Mouse (Mus musculus) neural tube, embryonic 14.5 days (tissue): ENCODE data around the gene Rptor. TPM values are rescaled to one million over a fixed set of nuclear protein-coding genes. Genes with fewer than 3 reads are reported as not detected.

ENCODE experiments used
- ATAC-seq: fragments of 200-750 bp; cut with Nextera tagmentation; 2 replicates; pipeline ENCODE4 v1.8.0; 2017; ENCODE audit warnings: low read depth, mild to moderate bottlenecking, moderate TSS enrichment, moderate library complexity
- H3K27ac ChIP-seq: fragments of 300-500 bp; sonication (generic); 2 replicates; pipeline ENCODE4 v1.5.1; 2014; ENCODE audit warnings: low read depth, mild to moderate bottlenecking, control low read depth, low read length, moderate library complexity, mixed read lengths
- H3K27me3 ChIP-seq: fragments of 300-500 bp; sonication (generic); 2 replicates; pipeline ENCODE4 v1.6.1; 2014; ENCODE audit warnings: low read length; ENCODE audit not compliant: control insufficient read depth, insufficient read depth
- H3K36me3 ChIP-seq: fragments of 300-500 bp; sonication (generic); 2 replicates; pipeline ENCODE4 v1.6.1; 2014; ENCODE audit warnings: low read length, mixed read lengths; ENCODE audit not compliant: control insufficient read depth, insufficient read depth
- H3K4me1 ChIP-seq: fragments of 300-500 bp; sonication (generic); 2 replicates; pipeline ENCODE4 v1.6.1; 2014; ENCODE audit warnings: low read length; ENCODE audit not compliant: control insufficient read depth, insufficient read depth
- H3K4me2 ChIP-seq: fragments of 300-500 bp; sonication (generic); 2 replicates; pipeline ENCODE4 v1.6.1; 2014; ENCODE audit warnings: mild to moderate bottlenecking, low read depth, low read length, control low read depth
- H3K4me3 ChIP-seq: fragments of 300-500 bp; sonication (generic); 2 replicates; pipeline ENCODE4 v1.5.1; 2014; ENCODE audit warnings: low read depth, low read length, control low read depth, mixed read lengths
- H3K9ac ChIP-seq: fragments of 300-500 bp; sonication (generic); replicated peaks from 2 replicates; pipeline ENCODE4 v1.6.1; 2014; ENCODE audit warnings: low read depth, mild to moderate bottlenecking, control low read depth, low read length, mixed read lengths
- H3K9me3 ChIP-seq: fragments of 300-500 bp; sonication (generic); 2 replicates; pipeline ENCODE4 v1.6.1; 2016; ENCODE audit warnings: low read length; ENCODE audit not compliant: control insufficient read depth
- WGBS: fragments of 180-500 bp; shearing (Covaris S2); extraction: QIAGEN DNeasy Blood & Tissue Kit; methylation state at CpG from one replicate; pipeline ENCODE4 v1.1.7; 2014; 5-methylcytosine and 5-hydroxymethylcytosine counted together
- polyA plus RNA-seq: library from polyadenylated mRNA; unstranded; fragments of >200 nt; fragmentation: Nextera tagmentation; extraction: Ambion mirVana; gene quantifications from 2 replicates; pipeline ENCODE4 v1.2.1, GENCODE M21; 2014

Gene Rptor
- polyA plus RNA-seq, 1 experiment from 2014 or later, result 13.4 TPM

DNA sequence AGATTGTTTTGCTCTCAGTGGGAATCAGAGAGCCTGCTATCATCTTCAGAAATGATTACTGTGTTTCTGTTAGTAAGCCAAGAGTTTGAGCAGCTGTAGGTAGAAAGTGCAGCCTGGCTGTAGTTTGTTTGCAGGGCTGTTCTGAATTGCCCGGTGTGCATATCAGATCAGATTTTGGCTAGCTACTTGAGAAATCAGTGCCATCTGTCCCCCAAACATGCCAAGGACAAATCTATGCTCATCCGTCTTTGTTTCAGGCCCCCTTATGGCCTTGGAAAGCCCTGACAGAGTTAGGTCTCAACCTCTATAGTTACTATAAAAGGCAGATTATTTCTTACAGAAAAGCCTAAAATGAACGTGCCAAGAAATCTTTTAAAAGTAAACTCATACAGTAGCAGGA, 244.9 kb downstream of the Rptor start:
- Histone ChIP-seq H3K9me3 (no peaks in the 10 kb centered on the region), H3K27ac (no peak overlapping the region), H3K9ac (no peak overlapping the region), H3K4me1 (no peaks in the 10 kb centered on the region), H3K36me3 (peaks cover 8% of the 10 kb centered on the region; the same call in 1 of the 2 replicates), H3K27me3 (no peaks in the 10 kb centered on the region), H3K4me2 (no peak overlapping the region), H3K4me3 (no peak overlapping the region)
- 93% methylated on average over 3 of the region's 3 CpGs for WGBS
- no peak for ATAC-seq

DNA sequence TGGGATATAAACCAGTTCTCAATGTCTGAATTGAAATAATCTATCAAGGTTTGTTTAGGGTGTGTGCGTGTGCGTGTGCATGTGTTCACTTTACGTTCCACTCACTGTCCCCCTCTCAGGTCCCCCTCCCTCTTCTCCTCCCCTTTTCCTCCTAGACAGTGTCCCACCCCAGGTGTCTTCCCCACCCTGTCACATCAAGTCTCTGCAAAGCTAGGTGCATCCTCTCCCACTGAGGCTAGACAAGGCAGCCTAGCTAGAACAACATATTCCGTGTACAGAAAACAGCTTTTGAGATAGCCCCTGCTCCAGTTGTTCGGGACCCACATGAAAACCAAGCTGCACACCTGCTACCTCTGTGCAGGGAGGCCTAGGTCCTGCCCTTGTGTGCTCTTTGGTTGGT, 245.5 kb downstream of the Rptor start:
- WGBS, result 95% methylated on average over 5 of the region's 5 CpGs
- no peak for ATAC-seq
- Histone ChIP-seq H3K9me3 (no peaks in the 10 kb centered on the region), H3K4me3 (no peak overlapping the region), H3K27ac (no peak overlapping the region), H3K4me2 (no peak overlapping the region), H3K27me3 (no peaks in the 10 kb centered on the region), H3K36me3 (peaks cover 8% of the 10 kb centered on the region; the same call in 1 of the 2 replicates), H3K4me1 (no peaks in the 10 kb centered on the region), H3K9ac (no peak overlapping the region)

DNA sequence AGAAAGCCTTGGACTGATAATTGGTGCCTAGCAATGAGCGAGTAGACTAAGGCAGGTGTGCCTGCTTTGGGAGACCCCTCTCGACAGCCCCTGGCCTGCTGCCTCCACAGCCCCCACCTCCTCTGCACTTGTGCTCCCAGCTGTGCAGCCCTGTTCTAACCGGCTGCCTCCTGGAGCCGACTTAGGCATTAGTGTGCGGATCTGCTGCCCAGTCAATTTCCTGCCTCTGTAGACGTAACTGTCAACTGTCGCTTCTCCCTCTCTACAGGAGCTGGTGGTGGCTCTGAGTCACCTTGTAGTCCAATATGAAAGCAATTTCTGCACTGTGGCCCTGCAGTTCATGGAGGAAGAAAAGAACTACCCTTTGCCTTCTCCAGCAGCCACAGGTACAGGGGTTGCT, 253.3 kb downstream of the Rptor start:
- Histone ChIP-seq H3K27ac (no peak overlapping the region), H3K4me1 (no peaks in the 10 kb centered on the region)

DNA sequence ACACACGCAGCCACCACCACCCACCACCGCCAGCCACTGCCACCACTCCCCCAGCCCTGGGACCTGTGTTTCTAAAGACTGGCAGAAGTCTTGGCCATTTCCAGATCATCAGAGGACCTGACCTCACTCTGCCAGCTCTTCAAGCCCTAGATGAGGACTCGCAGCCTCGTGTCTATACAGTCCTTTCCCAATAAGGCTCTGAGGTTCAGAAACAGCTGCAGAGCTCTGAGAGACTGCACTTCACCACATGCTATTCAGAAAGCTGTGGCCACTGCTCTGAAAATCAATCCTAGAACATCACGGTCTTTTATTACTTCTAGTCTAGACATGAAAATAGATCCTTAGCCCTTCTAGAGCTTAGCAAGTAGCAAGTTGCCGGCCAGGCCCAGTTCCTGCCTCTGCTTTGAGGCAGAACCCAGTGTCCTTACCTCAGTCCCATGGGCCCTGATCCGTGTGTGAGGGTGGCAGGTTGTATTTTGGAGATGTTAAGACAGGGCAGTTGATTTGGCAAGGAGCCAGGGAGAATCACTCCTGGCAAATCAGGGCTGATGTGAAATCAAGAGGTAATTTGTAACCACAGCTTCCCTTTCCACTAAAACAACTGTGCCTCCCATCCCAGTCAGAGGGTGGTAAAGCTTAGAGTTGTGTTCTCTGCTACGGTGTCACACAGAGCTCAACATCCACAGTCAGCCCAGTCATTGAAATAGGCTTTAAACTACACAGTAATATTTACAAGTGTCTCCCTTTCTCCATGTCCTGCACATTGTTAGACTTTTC, 260.0 kb downstream of the Rptor start:
- Histone ChIP-seq H3K4me1 (no peaks in the 10 kb centered on the region), H3K4me3 (no peak overlapping the region), H3K27me3 (no peaks in the 10 kb centered on the region), H3K4me2 (no peak overlapping the region), H3K9me3 (no peaks in the 10 kb centered on the region), H3K27ac (no peak overlapping the region), H3K36me3 (no peaks in the 10 kb centered on the region; the same call in 1 of the 2 replicates), H3K9ac (no peak overlapping the region)
- no peak for ATAC-seq
- 80% methylated on average over 8 of the region's 8 CpGs for WGBS

More for the DNA sequence above, 253.3 kb downstream of the Rptor start:
- H3K4me3 ChIP-seq, result no peak overlapping the region
- no peak overlapping the region for H3K4me2 ChIP-seq
- H3K36me3 ChIP-seq, result peaks cover 14% of the 10 kb centered on the region
- H3K27me3 ChIP-seq, result no peaks in the 10 kb centered on the region
- no peak overlapping the region for H3K9ac ChIP-seq
- 55% methylated on average over 7 of the region's 7 CpGs for WGBS
- H3K9me3 ChIP-seq, result no peaks in the 10 kb centered on the region
- no peak for ATAC-seq

DNA sequence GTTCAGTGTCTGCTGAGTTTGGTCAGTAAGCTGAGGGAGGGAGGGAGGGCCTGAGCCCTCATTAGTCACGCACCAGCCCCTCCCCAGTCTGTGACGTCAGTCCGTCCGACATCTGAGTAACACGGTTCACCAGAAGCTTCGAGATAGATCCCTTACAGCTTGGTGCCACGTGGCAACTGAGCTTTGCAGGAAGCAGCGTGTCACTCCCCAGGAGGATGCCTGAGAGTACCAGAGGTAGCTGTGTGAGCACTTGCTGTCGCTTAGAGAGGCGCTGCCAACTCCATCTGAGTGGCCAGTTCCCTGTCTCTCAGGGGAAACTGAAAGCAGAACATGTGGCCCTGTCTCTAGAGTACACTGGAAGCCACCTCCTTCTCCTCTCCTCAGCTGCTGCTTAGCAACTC, 260.7 kb downstream of the Rptor start:
- H3K4me1 ChIP-seq, result no peaks in the 10 kb centered on the region

DNA sequence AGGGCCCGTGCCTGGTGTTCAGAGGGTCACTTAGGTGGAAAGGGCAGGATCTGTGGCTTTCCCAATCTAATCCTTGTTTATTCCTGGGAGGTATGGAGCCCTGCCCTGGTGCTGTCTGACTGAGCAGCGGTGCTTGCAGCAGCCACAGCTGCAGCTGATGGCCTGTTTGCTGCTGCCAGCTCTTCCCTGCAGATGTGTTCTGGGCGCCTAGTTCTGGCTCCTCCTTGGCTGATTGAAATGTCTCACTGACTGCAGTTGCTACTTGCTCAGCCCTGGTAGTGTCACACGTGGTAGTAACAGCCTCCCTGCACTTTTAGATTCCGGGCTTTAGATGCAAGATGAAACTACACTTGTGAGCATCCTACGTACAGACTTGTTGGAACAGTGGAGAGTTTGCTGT, 264.1 kb downstream of the Rptor start:
- Histone ChIP-seq H3K27me3 (no peaks in the 10 kb centered on the region), H3K9ac (no peak overlapping the region), H3K4me3 (no peak overlapping the region), H3K4me2 (no peak overlapping the region), H3K27ac (no peak overlapping the region), H3K4me1 (0 out of 2 replicates have a peak, but pooled peaks cover 2% of the 10 kb centered on the region), H3K9me3 (no peaks in the 10 kb centered on the region), H3K36me3 (peaks cover 6% of the 10 kb centered on the region; the same call in 1 of the 2 replicates)
- 85% methylated on average over 6 of the region's 6 CpGs for WGBS
- ATAC-seq, result no peak

More for the DNA sequence above, 260.7 kb downstream of the Rptor start:
- H3K9ac ChIP-seq, result no peak overlapping the region
- no peak for ATAC-seq
- no peak overlapping the region for H3K27ac ChIP-seq
- H3K4me3 ChIP-seq, result no peak overlapping the region
- no peaks in the 10 kb centered on the region for H3K9me3 ChIP-seq
- H3K27me3 ChIP-seq, result no peaks in the 10 kb centered on the region
- 50% methylated on average over 10 of the region's 10 CpGs for WGBS
- H3K36me3 ChIP-seq, result no peaks in the 10 kb centered on the region; the same call in 1 of the 2 replicates
- H3K4me2 ChIP-seq, result no peak overlapping the region

DNA sequence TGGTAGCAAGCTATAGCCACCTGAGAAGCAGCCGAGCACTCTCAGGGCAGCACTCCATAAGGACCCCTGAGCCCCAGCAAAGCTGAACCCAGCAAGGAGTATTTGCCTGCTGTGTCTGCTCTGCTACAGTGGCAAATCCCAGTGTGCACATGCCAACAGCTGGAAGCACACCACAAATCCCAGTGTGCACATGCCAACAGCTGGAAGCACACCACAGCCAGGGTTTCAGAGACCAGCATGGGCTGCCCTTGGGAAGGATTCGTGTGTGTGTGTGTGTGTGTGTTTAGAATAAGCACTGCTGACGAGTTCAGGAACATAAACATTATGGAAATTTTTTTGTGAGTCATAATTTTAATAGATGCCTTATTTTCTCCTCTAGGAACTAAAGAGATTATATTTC, 265.4 kb downstream of the Rptor start:
- no peaks in the 10 kb centered on the region for H3K9me3 ChIP-seq
- H3K36me3 ChIP-seq, result peaks cover 14% of the 10 kb centered on the region
- no peak overlapping the region for H3K27ac ChIP-seq
- 0 out of 2 replicates have a peak, but pooled peaks cover 2% of the 10 kb centered on the region for H3K4me1 ChIP-seq
- H3K4me3 ChIP-seq, result no peak overlapping the region
- H3K4me2 ChIP-seq, result no peak overlapping the region
- WGBS, result 72% methylated on average over 3 of the region's 3 CpGs
- no peak overlapping the region for H3K9ac ChIP-seq
- ATAC-seq, result no peak
- no peaks in the 10 kb centered on the region for H3K27me3 ChIP-seq

DNA sequence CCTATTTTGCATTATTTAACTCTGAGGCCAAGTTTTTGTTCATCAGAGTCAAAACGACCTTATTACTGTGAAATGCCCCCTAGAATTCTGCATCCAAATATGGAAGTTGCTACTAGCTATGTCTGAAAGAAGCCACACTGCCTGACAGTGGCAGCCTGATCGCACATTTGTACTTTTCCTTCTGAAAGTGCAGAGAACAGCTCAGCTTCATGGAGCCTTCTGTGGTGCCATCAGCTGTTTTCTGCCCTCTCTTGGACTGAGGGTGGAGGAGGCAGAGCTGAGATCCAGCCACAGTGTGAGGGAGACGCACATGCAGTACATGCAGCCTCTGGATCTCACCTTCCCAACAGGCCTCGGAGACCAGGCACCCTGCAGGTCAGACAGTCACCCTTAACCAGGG, 265.9 kb downstream of the Rptor start:
- WGBS, result 91% methylated on average over 4 of the region's 4 CpGs
- Histone ChIP-seq H3K27ac (no peak overlapping the region), H3K27me3 (no peaks in the 10 kb centered on the region), H3K36me3 (peaks cover 18% of the 10 kb centered on the region), H3K9me3 (no peaks in the 10 kb centered on the region), H3K4me2 (no peak overlapping the region), H3K4me3 (no peak overlapping the region), H3K9ac (no peak overlapping the region), H3K4me1 (0 out of 2 replicates have a peak, but pooled peaks cover 2% of the 10 kb centered on the region)
- no peak for ATAC-seq

DNA sequence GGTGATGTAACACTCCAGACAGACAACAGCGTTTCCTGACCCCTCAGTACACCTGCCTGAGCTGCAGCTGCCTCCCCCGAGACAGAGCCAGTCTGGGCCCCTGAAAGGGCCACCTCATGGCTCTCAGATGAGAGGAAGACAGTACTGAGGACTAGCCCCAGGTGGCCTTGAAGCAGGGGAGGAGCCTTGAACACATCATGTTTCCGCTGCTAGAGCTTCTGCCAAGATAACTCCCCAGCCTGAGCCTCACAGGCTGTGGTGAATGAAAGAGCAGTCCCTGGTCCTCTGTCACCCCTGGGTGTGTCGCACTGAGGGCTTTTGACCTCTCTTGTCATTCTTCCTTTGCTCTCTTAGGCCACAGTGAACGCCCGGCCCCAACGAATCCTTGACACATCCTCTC, 268.4 kb downstream of the Rptor start:
- H3K27ac ChIP-seq, result no peak overlapping the region
- H3K4me1 ChIP-seq, result 0 out of 2 replicates have a peak, but pooled peaks cover 2% of the 10 kb centered on the region
- no peak overlapping the region for H3K9ac ChIP-seq
- WGBS, result 88% methylated on average over 7 of the region's 7 CpGs
- H3K4me2 ChIP-seq, result no peak overlapping the region
- no peak overlapping the region for H3K4me3 ChIP-seq
- ATAC-seq, result no peak
- H3K27me3 ChIP-seq, result no peaks in the 10 kb centered on the region
- H3K9me3 ChIP-seq, result no peaks in the 10 kb centered on the region
- peaks cover 31% of the 10 kb centered on the region for H3K36me3 ChIP-seq
